Mouse (Mus musculus): ENCODE measurements around the gene Hcrt. TPM values are rescaled to one million over a fixed set of nuclear protein-coding genes. Genes with fewer than 3 reads are reported as not detected.
A peak's percentile ranks its signal among the peaks of the same experiment; 100 is the strongest.

The Hcrt gene
- polyA plus RNA-seq (2014; fragmentation: Nextera tagmentation; extraction: Ambion mirVana), result not detected in 2 replicates

DNA sequence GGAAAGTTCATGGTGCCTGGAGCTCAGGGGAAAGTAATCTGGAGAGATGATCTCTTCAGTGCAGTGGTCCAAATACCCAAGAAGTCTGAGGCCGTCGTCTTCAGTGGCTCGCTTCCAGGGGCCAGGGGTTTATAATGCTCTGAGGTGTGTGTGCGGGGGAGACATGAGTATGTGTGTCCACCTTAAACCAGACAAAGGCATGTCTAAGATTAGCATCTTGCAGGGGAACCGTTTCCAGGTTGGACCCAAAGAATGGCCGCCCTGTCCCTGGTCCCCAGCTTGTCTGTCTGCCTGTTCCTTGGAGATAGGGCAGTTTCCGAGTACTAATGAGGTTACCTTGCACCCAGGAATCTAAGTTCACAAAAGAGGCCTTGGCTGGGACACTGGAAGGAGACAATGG is at the start of gene Hcrt:
Gene Hcrt (minus strand): TSS at position 101 of the 400 bp plus-strand sequence.
- ATAC-seq (ENCODE audit: insufficient number of reproducible peaks, low FRiP score, low TSS enrichment, low read depth), result no peak
- no peaks in the 10 kb centered on the region for H3K9me3 ChIP-seq (ENCODE audit: control insufficient read depth, low read length)
- no peak within 1 kb of the TSS for H3K27ac ChIP-seq (replicated peaks; ENCODE audit: low read depth, low read length)
- H3K36me3 ChIP-seq (ENCODE audit: control insufficient read depth, insufficient read depth, low read length), result no peaks in the 10 kb centered on the region
- peaks cover 6% of the 10 kb centered on the region; the same call in 1 of the 2 replicates for H3K4me1 ChIP-seq (ENCODE audit: control insufficient read depth, insufficient read depth, low read length)
- peaks cover 23% of the 10 kb centered on the region for H3K27me3 ChIP-seq (ENCODE audit: control insufficient read depth, insufficient read depth, low read length)
- peak within 1 kb of the TSS; percentile 32 for H3K4me3 ChIP-seq (ENCODE audit: low read depth, low read length)
- no peak for DNase-seq (ENCODE audit: low spot score)
- WGBS, result 88% methylated on average over 7 of the region's 7 CpGs
- H3K9ac ChIP-seq (ENCODE audit: low read length), result peak within 1 kb of the TSS; percentile 47
- peak within 1 kb of the TSS; percentile 74 for H3K4me2 ChIP-seq (ENCODE audit: low read depth, severe bottlenecking)

DNA sequence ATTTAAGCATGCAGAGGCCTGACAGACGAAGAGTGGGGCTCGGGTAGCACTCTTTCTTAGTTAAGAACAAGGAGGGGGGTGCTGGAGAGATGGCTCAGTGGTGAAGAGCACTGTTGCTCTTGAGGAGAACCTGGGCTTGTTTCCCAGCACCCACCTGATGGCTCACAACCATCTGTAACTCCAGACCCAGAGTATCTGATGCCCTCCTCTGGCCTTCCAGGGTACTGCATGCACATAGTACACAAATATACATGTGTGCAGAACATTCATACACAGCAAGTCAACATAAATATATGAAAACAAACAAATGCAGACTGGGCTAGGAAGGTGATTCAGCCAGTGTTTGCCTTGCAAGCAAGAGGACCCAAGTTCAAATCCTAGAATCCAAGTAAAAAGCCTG is 48.4 kb upstream of the Hcrt start:
- peak overlapping the region; percentile 23 for H3K27ac ChIP-seq (replicated peaks; ENCODE audit: low read depth, low read length)
- DNase-seq (ENCODE audit: low spot score) (no peak), ATAC-seq (ENCODE audit: insufficient number of reproducible peaks, low FRiP score, low TSS enrichment, low read depth) (no peak)
- WGBS, result 92% methylated on average over 2 of the region's 2 CpGs
- 0 out of 2 replicates have a peak, but pooled peaks cover 3% of the 10 kb centered on the region for H3K4me1 ChIP-seq (ENCODE audit: control insufficient read depth, insufficient read depth, low read length)
- H3K36me3 ChIP-seq (ENCODE audit: control insufficient read depth, insufficient read depth, low read length), result no peaks in the 10 kb centered on the region; the same call in 1 of the 2 replicates
- H3K4me2 ChIP-seq (ENCODE audit: low read depth, severe bottlenecking), result no peak overlapping the region
- no peaks in the 10 kb centered on the region for H3K27me3 ChIP-seq (ENCODE audit: control insufficient read depth, insufficient read depth, low read length)
- no peak overlapping the region for H3K9ac ChIP-seq (ENCODE audit: low read length)
- no peak overlapping the region for H3K4me3 ChIP-seq (ENCODE audit: low read depth, low read length)
- no peaks in the 10 kb centered on the region for H3K9me3 ChIP-seq (ENCODE audit: control insufficient read depth, low read length)

DNA sequence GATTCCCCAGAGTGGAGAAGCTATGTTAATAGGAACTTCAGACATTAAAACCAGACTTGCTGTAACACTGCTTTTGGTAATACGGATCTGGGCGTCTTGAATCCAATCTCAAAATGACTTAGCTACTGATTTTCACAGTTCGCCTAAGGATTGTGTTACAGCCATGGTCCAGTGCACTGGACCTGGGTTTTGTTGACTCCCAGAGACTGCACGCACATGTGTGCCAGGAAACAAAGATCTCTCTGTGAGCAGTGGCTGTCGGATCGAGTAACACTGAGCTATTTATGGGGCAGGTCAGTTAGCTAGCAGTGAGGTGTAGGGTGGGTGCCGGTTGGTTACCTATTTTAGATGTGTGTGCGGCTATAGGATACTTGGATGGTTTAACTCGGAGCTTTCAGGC is 47.8 kb upstream of the Hcrt start:
- 66% methylated on average over 9 of the region's 9 CpGs for WGBS
- Histone ChIP-seq H3K9ac (ENCODE audit: low read length) (no peak overlapping the region), H3K4me2 (ENCODE audit: low read depth, severe bottlenecking) (no peak overlapping the region), H3K4me3 (ENCODE audit: low read depth, low read length) (no peak overlapping the region), H3K27ac (replicated peaks; ENCODE audit: low read depth, low read length) (peak overlapping the region; percentile 23), H3K36me3 (ENCODE audit: control insufficient read depth, insufficient read depth, low read length) (no peaks in the 10 kb centered on the region; the same call in 1 of the 2 replicates), H3K4me1 (ENCODE audit: control insufficient read depth, insufficient read depth, low read length) (0 out of 2 replicates have a peak, but pooled peaks cover 3% of the 10 kb centered on the region), H3K9me3 (ENCODE audit: control insufficient read depth, low read length) (no peaks in the 10 kb centered on the region), H3K27me3 (ENCODE audit: control insufficient read depth, insufficient read depth, low read length) (no peaks in the 10 kb centered on the region)
- peak; percentile 62 for DNase-seq (ENCODE audit: low spot score)
- 0 out of 2 replicates have a peak, but pooled peaks have one; percentile 54 for ATAC-seq (ENCODE audit: insufficient number of reproducible peaks, low FRiP score, low TSS enrichment, low read depth)

DNA sequence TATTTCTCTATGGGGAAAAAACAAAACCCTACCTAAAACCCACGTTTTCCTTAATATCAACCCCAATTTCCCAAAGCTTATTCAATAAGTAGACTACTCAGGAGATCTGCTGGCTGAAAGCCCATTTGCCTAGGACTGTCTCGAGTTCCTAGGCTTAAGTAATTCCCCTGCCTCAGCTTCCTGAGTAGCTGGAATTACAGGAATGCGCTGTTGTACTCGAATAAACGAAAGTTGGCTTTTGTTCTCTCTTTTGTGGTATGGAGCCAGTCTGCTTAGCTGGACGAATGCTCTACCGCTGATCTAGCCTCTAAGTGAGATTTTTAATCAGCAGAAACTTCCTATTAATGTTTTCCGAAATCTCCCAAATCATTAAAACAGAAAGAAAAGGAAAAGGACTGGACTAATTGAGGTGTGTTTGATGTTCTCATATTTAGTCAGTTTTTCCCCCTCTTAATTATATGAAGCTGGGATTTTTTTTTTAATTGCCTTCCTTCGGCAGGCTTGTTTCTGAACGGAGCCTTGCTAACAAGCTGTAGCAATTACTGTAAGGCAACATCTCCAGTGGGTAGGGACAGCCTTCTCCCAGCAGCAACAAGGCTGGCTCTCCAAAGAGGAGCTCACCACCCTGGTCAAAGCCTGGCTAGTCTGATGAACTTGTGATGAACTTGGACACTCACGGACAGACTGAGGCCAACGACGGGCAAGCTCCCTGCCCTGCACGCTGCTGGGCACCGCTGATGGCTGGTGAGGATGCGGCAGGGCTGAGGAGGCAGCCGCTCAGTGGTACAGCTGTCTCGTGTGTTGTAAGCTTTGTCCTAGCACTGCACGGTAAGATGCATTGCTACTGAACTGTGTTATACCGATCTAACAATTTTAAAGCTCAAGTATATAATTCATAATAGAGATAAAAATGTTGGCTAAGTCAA is 43.9 kb upstream of the Hcrt start:
- 74% methylated on average over 20 of the region's 20 CpGs for WGBS
- no peaks in the 10 kb centered on the region for H3K27me3 ChIP-seq (ENCODE audit: control insufficient read depth, insufficient read depth, low read length)
- H3K27ac ChIP-seq (replicated peaks; ENCODE audit: low read depth, low read length), result no peak overlapping the region
- H3K9me3 ChIP-seq (ENCODE audit: control insufficient read depth, low read length), result no peaks in the 10 kb centered on the region
- H3K4me2 ChIP-seq (ENCODE audit: low read depth, severe bottlenecking), result no peak overlapping the region
- DNase-seq (ENCODE audit: low spot score) (no peak), ATAC-seq (ENCODE audit: insufficient number of reproducible peaks, low FRiP score, low TSS enrichment, low read depth) (no peak)
- H3K4me3 ChIP-seq (ENCODE audit: low read depth, low read length), result no peak overlapping the region
- H3K9ac ChIP-seq (ENCODE audit: low read length), result no peak overlapping the region
- peaks cover 10% of the 10 kb centered on the region for H3K36me3 ChIP-seq (ENCODE audit: control insufficient read depth, insufficient read depth, low read length)
- no peaks in the 10 kb centered on the region for H3K4me1 ChIP-seq (ENCODE audit: control insufficient read depth, insufficient read depth, low read length)

DNA sequence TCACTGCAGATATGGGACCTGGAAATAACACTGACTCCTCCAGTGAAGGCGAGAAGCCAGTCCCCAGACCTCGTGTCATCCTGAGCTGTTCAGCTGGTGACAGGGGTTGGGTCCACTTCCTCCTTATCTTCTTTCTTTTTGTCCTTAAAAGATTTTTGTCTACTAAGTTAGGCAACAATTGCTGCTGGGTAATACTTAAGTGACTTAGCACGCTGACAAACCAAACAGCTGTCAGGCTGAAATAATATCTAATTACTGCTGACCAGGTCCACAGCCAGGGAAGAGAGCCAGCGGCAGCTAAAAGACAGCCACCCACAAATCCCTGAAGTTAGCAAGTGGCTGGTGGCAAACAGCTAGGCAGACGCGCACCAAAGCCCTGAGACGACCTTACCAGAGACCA is 42.8 kb upstream of the Hcrt start:
- Histone ChIP-seq H3K27ac (replicated peaks; ENCODE audit: low read depth, low read length) (no peak overlapping the region), H3K9me3 (ENCODE audit: control insufficient read depth, low read length) (no peaks in the 10 kb centered on the region), H3K27me3 (ENCODE audit: control insufficient read depth, insufficient read depth, low read length) (no peaks in the 10 kb centered on the region), H3K4me2 (ENCODE audit: low read depth, severe bottlenecking) (no peak overlapping the region), H3K36me3 (ENCODE audit: control insufficient read depth, insufficient read depth, low read length) (peaks cover 10% of the 10 kb centered on the region; the same call in 1 of the 2 replicates), H3K4me1 (ENCODE audit: control insufficient read depth, insufficient read depth, low read length) (no peaks in the 10 kb centered on the region), H3K9ac (ENCODE audit: low read length) (no peak overlapping the region), H3K4me3 (ENCODE audit: low read depth, low read length) (no peak overlapping the region)
- no peak for DNase-seq (ENCODE audit: low spot score)
- 81% methylated on average over 7 of the region's 7 CpGs for WGBS
- ATAC-seq (ENCODE audit: insufficient number of reproducible peaks, low FRiP score, low TSS enrichment, low read depth), result no peak

DNA sequence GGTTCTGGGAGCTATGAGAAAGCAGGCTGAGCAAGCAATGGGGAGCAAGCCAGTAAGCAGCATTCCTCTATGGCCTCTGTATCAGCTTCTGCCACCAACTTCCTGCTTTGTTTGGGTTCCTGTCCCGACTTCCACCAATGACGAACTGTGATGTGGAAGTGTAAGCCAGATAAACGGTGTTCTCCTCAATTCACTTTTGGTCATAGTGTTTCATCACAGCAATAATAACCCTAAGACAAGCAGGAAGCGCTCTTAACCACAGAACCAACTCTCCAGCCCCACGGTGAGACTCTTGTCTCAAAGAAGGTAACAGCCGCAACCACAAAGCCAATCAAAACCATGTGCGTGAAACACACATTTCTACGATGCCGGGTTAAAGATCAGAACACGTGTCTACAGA is 41.7 kb upstream of the Hcrt start:
- no peak for ATAC-seq (ENCODE audit: insufficient number of reproducible peaks, low FRiP score, low TSS enrichment, low read depth)
- 92% methylated on average over 10 of the region's 10 CpGs for WGBS

DNA sequence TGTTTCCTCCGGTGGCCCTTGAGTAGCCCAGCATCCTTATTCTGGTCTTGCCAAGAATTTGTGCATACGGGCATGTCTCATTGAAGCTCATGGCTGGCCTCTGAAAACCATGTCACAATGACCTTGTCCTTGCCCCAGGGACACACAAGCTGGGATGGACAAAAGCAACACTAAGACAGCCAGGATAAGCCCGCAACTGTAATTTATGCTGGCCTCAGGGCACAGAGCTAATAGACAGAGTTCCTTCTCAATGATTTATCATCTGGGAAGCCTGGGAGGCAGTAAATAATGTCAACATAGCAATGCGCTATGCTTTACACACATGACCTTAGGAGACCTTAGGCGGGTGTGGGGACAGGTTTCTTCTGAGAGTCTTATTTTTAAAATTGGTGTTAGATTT is 36.7 kb upstream of the Hcrt start:
- 0 out of 2 replicates have a peak, but pooled peaks cover 3% of the 10 kb centered on the region for H3K4me1 ChIP-seq (ENCODE audit: control insufficient read depth, insufficient read depth, low read length)
- H3K36me3 ChIP-seq (ENCODE audit: control insufficient read depth, insufficient read depth, low read length), result peaks cover 6% of the 10 kb centered on the region; the same call in 1 of the 2 replicates
- WGBS, result 69% methylated on average over 5 of the region's 5 CpGs
- DNase-seq (ENCODE audit: low spot score) (no peak), ATAC-seq (ENCODE audit: insufficient number of reproducible peaks, low FRiP score, low TSS enrichment, low read depth) (no peak)
- no peak overlapping the region for H3K9ac ChIP-seq (ENCODE audit: low read length)
- no peaks in the 10 kb centered on the region for H3K9me3 ChIP-seq (ENCODE audit: control insufficient read depth, low read length)
- no peaks in the 10 kb centered on the region for H3K27me3 ChIP-seq (ENCODE audit: control insufficient read depth, insufficient read depth, low read length)
- H3K27ac ChIP-seq (replicated peaks; ENCODE audit: low read depth, low read length), result no peak overlapping the region
- H3K4me2 ChIP-seq (ENCODE audit: low read depth, severe bottlenecking), result no peak overlapping the region
- H3K4me3 ChIP-seq (ENCODE audit: low read depth, low read length), result no peak overlapping the region

More for the DNA sequence above, 41.7 kb upstream of the Hcrt start:
- Histone ChIP-seq H3K4me3 (ENCODE audit: low read depth, low read length) (no peak overlapping the region), H3K36me3 (ENCODE audit: control insufficient read depth, insufficient read depth, low read length) (peaks cover 10% of the 10 kb centered on the region; the same call in 1 of the 2 replicates), H3K27ac (replicated peaks; ENCODE audit: low read depth, low read length) (no peak overlapping the region), H3K9ac (ENCODE audit: low read length) (no peak overlapping the region), H3K27me3 (ENCODE audit: control insufficient read depth, insufficient read depth, low read length) (no peaks in the 10 kb centered on the region), H3K4me1 (ENCODE audit: control insufficient read depth, insufficient read depth, low read length) (0 out of 2 replicates have a peak, but pooled peaks cover 3% of the 10 kb centered on the region), H3K9me3 (ENCODE audit: control insufficient read depth, low read length) (no peaks in the 10 kb centered on the region), H3K4me2 (ENCODE audit: low read depth, severe bottlenecking) (no peak overlapping the region)
- DNase-seq (ENCODE audit: low spot score), result no peak

DNA sequence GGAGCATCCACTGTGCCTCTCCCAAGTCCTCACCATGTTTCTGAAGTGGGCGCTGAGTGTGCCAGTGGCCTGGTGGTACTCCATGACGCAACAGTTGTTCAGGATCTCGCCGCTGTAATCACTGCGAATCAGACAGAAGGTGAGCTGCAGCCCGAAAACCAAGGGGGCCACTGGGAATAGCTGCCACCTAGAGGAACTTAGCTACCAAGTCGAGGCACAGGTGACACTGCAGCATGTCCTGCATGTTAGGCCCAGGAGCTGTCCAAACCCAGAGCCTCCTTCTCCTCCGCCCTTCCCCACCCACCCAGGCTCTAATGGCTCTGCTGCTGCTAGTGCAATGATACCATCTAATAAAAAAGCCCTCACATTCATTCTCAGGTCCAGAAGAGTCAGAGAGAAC is 33.9 kb upstream of the Hcrt start:
- H3K36me3 ChIP-seq (ENCODE audit: control insufficient read depth, insufficient read depth, low read length), result no peaks in the 10 kb centered on the region
- H3K4me2 ChIP-seq (ENCODE audit: low read depth, severe bottlenecking), result no peak overlapping the region
- DNase-seq (ENCODE audit: low spot score) (no peak), ATAC-seq (ENCODE audit: insufficient number of reproducible peaks, low FRiP score, low TSS enrichment, low read depth) (no peak)
- 0 out of 2 replicates have a peak, but pooled peaks cover 3% of the 10 kb centered on the region for H3K4me1 ChIP-seq (ENCODE audit: control insufficient read depth, insufficient read depth, low read length)
- H3K27me3 ChIP-seq (ENCODE audit: control insufficient read depth, insufficient read depth, low read length), result no peaks in the 10 kb centered on the region
- no peak overlapping the region for H3K4me3 ChIP-seq (ENCODE audit: low read depth, low read length)
- no peaks in the 10 kb centered on the region for H3K9me3 ChIP-seq (ENCODE audit: control insufficient read depth, low read length)
- no peak overlapping the region for H3K9ac ChIP-seq (ENCODE audit: low read length)
- 68% methylated on average over 8 of the region's 8 CpGs for WGBS
- no peak overlapping the region for H3K27ac ChIP-seq (replicated peaks; ENCODE audit: low read depth, low read length)
